Mouse (Mus musculus): ENCODE measurements around the gene Ifitm5. TPM values are rescaled to one million over a fixed set of nuclear protein-coding genes. Genes with fewer than 3 reads are reported as not detected.

Ifitm5 gene
- polyA plus RNA-seq, 1 experiment: not detected

DNA sequence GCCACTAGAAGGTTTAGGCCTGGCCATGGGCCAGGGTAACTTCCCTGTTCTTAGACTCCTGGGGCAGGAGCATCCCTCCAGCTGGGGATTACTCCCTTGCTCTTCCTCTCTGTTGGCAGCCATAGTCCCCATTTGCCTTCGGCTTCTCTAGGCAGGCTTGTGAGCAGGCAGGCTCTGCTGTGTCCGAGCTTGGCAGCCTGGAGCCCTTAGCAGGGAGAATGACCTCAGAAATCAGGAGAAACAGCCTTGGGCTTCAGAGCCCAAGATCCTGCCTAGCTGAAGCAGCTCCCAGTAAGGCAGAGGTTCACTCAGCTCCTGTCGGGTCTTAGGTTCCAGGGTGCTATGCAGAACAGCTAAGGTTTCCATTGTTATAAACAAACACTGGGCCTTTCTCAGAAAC, 51.0 kb downstream of the Ifitm5 start:
- TF ChIP-seq POLR2A (IDR thresholded peaks at IDR 0.05; ENCODE audit: borderline replicate concordance, control insufficient read depth, low read depth, low read length) (no peak), CTCF (IDR thresholded peaks at IDR 0.05; ENCODE audit: control insufficient read depth, insufficient read depth, low read length) (no peak)
- Histone ChIP-seq H3K4me3 (replicated peaks; ENCODE audit: control insufficient read depth, low read depth, low read length) (no peak overlapping the region), H3K27ac (ENCODE audit: control insufficient read depth, insufficient read depth, low read depth, low read length, poor library complexity) (no peak overlapping the region), H3K4me1 (ENCODE audit: control insufficient read depth, insufficient read depth, low read length) (no peaks in the 10 kb centered on the region)
- WGBS: 86% methylated on average over 3 of the region's 3 CpGs

Other genes starting within 250 kb of the Ifitm5 start
- 3.9 and 21.1 TPM in 2 replicates for gene Cyp2e1, start 186.6 kb downstream of the Ifitm5 start, polyA plus RNA-seq (2011; ENCODE audit: insufficient read depth, insufficient read length, low replicate concordance, missing spikeins)
- not detected in 2 replicates for gene Syce1, start 162.4 kb downstream of the Ifitm5 start, polyA plus RNA-seq (2011; ENCODE audit: insufficient read depth, insufficient read length, low replicate concordance, missing spikeins)
- gene Zfp941, start 128.1 kb downstream of the Ifitm5 start, polyA plus RNA-seq (2011; ENCODE audit: insufficient read depth, insufficient read length, low replicate concordance, missing spikeins): 0.25 and 0.40 TPM in 2 replicates
- gene Urah, start 115.3 kb downstream of the Ifitm5 start, polyA plus RNA-seq (2011; ENCODE audit: insufficient read depth, insufficient read length, low replicate concordance, missing spikeins): 3.3 TPM in 1 of 2 replicates, not detected in the other
- not detected in 2 replicates for gene Scgb1c1, start 104.7 kb downstream of the Ifitm5 start, polyA plus RNA-seq (2011; ENCODE audit: insufficient read depth, insufficient read length, low replicate concordance, missing spikeins)
- not detected in 2 replicates for gene Odf3, start 102.5 kb downstream of the Ifitm5 start, polyA plus RNA-seq (2011; ENCODE audit: insufficient read depth, insufficient read length, low replicate concordance, missing spikeins)
- gene Gm45785, start 94.0 kb downstream of the Ifitm5 start, polyA plus RNA-seq (2011; ENCODE audit: insufficient read depth, insufficient read length, low replicate concordance, missing spikeins): not detected in 2 replicates
- 26.4 and 53.0 TPM in 2 replicates for gene Ric8a, start 93.3 kb downstream of the Ifitm5 start, polyA plus RNA-seq (2011; ENCODE audit: insufficient read depth, insufficient read length, low replicate concordance, missing spikeins)
- 11.7 and 18.1 TPM in 2 replicates for gene Bet1l, start 92.7 kb downstream of the Ifitm5 start, polyA plus RNA-seq (2011; ENCODE audit: insufficient read depth, insufficient read length, low replicate concordance, missing spikeins)
- 239 and 252 TPM in 2 replicates for gene Psmd13, start 68.3 kb downstream of the Ifitm5 start, polyA plus RNA-seq (2011; ENCODE audit: insufficient read depth, insufficient read length, low replicate concordance, missing spikeins)
- 13.1 and 27.0 TPM in 2 replicates for gene Sirt3, start 68.0 kb downstream of the Ifitm5 start, polyA plus RNA-seq (2011; ENCODE audit: insufficient read depth, insufficient read length, low replicate concordance, missing spikeins)
- not detected in 2 replicates for gene Cox8b, start 49.8 kb downstream of the Ifitm5 start, polyA plus RNA-seq (2011; ENCODE audit: insufficient read depth, insufficient read length, low replicate concordance, missing spikeins)
- gene Nlrp6, start 29.4 kb downstream of the Ifitm5 start, polyA plus RNA-seq (2011; ENCODE audit: insufficient read depth, insufficient read length, low replicate concordance, missing spikeins): 1.9 and 3.1 TPM in 2 replicates
- gene Pgghg, start 8.9 kb downstream of the Ifitm5 start, polyA plus RNA-seq (2011; ENCODE audit: insufficient read depth, insufficient read length, low replicate concordance, missing spikeins): 6.9 and 13.3 TPM in 2 replicates
- not detected in 2 replicates for gene Gm45717, start 5.6 kb upstream of the Ifitm5 start, polyA plus RNA-seq (2011; ENCODE audit: insufficient read depth, insufficient read length, low replicate concordance, missing spikeins)
- 71.7 and 147 TPM in 2 replicates for gene Ifitm2, start 5.7 kb upstream of the Ifitm5 start, polyA plus RNA-seq (2011; ENCODE audit: insufficient read depth, insufficient read length, low replicate concordance, missing spikeins)
- 32.8 and 82.9 TPM in 2 replicates for gene Ifitm1, start 16.9 kb upstream of the Ifitm5 start, polyA plus RNA-seq (2011; ENCODE audit: insufficient read depth, insufficient read length, low replicate concordance, missing spikeins)
- gene Ifitm3, start 60.5 kb upstream of the Ifitm5 start, polyA plus RNA-seq (2011; ENCODE audit: insufficient read depth, insufficient read length, low replicate concordance, missing spikeins): 166 and 209 TPM in 2 replicates
- gene Ifitm6, start 67.6 kb upstream of the Ifitm5 start, polyA plus RNA-seq (2011; ENCODE audit: insufficient read depth, insufficient read length, low replicate concordance, missing spikeins): 195 and 524 TPM in 2 replicates
- not detected in 2 replicates for gene Gm17387, start 78.8 kb upstream of the Ifitm5 start, polyA plus RNA-seq (2011; ENCODE audit: insufficient read depth, insufficient read length, low replicate concordance, missing spikeins)
- 0.36 and 2.1 TPM in 2 replicates for gene B4galnt4, start 110.8 kb upstream of the Ifitm5 start, polyA plus RNA-seq (2011; ENCODE audit: insufficient read depth, insufficient read length, low replicate concordance, missing spikeins)
- 5.4 and 15.9 TPM in 2 replicates for gene Pkp3, start 127.9 kb upstream of the Ifitm5 start, polyA plus RNA-seq (2011; ENCODE audit: insufficient read depth, insufficient read length, low replicate concordance, missing spikeins)
- gene Sigirr, start 150.3 kb upstream of the Ifitm5 start, polyA plus RNA-seq (2011; ENCODE audit: insufficient read depth, insufficient read length, low replicate concordance, missing spikeins): 10.4 and 19.8 TPM in 2 replicates
- gene Ano9, start 167.5 kb upstream of the Ifitm5 start, polyA plus RNA-seq (2011; ENCODE audit: insufficient read depth, insufficient read length, low replicate concordance, missing spikeins): 2.5 TPM in 1 of 2 replicates, not detected in the other
- gene Ptdss2, start 172.1 kb upstream of the Ifitm5 start, polyA plus RNA-seq (2011; ENCODE audit: insufficient read depth, insufficient read length, low replicate concordance, missing spikeins): 66.7 and 84.6 TPM in 2 replicates
- gene Rnh1, start 222.6 kb upstream of the Ifitm5 start, polyA plus RNA-seq (2011; ENCODE audit: insufficient read depth, insufficient read length, low replicate concordance, missing spikeins): 17.8 and 27.6 TPM in 2 replicates
- 108 and 168 TPM in 2 replicates for gene Hras, start 243.7 kb upstream of the Ifitm5 start, polyA plus RNA-seq (2011; ENCODE audit: insufficient read depth, insufficient read length, low replicate concordance, missing spikeins)
- 2.2 and 3.1 TPM in 2 replicates for gene Lrrc56, start 243.9 kb upstream of the Ifitm5 start, polyA plus RNA-seq (2011; ENCODE audit: insufficient read depth, insufficient read length, low replicate concordance, missing spikeins)

All from bone marrow, adult 2 months (tissue).